Mouse (Mus musculus) hindbrain, embryonic 11.5 days (tissue): ENCODE measurements at regions not wholly inside any gene's neighbourhood (a gene's known extent, or its start where the extent isn't known, plus 50 kb on each side); places are given as distances from the start of the nearest gene placed in this dataset.
"Not testable (repeated sequence)": the region's sequence is repeated elsewhere in the genome, so short reads cannot be mapped to it uniquely, and the experiment has no call there.

ENCODE experiments used
- ATAC-seq: fragments of 200-750 bp; cut with Nextera tagmentation; 2 replicates; pipeline ENCODE4 v1.8.0; 2017; ENCODE audit warnings: mild to moderate bottlenecking, moderate TSS enrichment, moderate library complexity; ENCODE audit not compliant: low FRiP score
- DNase-seq: peaks from one replicate; pipeline ENCODE4 v3.0.0-alpha.2; 2015; ENCODE audit warnings: low spot score
- H3K27ac ChIP-seq: fragments of 300-500 bp; sonication (generic); 2 replicates; pipeline ENCODE4 v1.5.1; 2014; ENCODE audit warnings: mild to moderate bottlenecking, low read depth, low read length
- H3K27me3 ChIP-seq: fragments of 300-500 bp; sonication (generic); 2 replicates; pipeline ENCODE4 v1.6.1; 2014; ENCODE audit warnings: mild to moderate bottlenecking, low read length, moderate library complexity, mixed read lengths; ENCODE audit not compliant: control insufficient read depth, insufficient read depth
- H3K36me3 ChIP-seq: fragments of 300-500 bp; sonication (generic); 2 replicates; pipeline ENCODE4 v1.6.1; 2014; ENCODE audit warnings: mild to moderate bottlenecking, low read length, moderate library complexity, mixed read lengths; ENCODE audit not compliant: control insufficient read depth, insufficient read depth
- H3K4me1 ChIP-seq: fragments of 300-500 bp; sonication (generic); replicated peaks from 2 replicates; pipeline ENCODE4 v1.6.1; 2014; ENCODE audit warnings: low read length, mixed read lengths; ENCODE audit not compliant: control insufficient read depth, insufficient read depth
- H3K4me2 ChIP-seq: fragments of 300-500 bp; sonication (generic); replicated peaks from 2 replicates; pipeline ENCODE4 v1.6.1; 2014; ENCODE audit warnings: mild to moderate bottlenecking, low read depth, low read length
- H3K4me3 ChIP-seq: fragments of 300-500 bp; sonication (generic); 2 replicates; pipeline ENCODE4 v1.5.1; 2014; ENCODE audit warnings: low read depth, low read length
- H3K9ac ChIP-seq: fragments of 300-500 bp; sonication (generic); 2 replicates; pipeline ENCODE4 v1.6.1; 2014; ENCODE audit warnings: low read depth, low read length
- H3K9me3 ChIP-seq: fragments of 300-500 bp; sonication (generic); 2 replicates; pipeline ENCODE4 v1.6.1; 2016; ENCODE audit warnings: low read length; ENCODE audit not compliant: control insufficient read depth
- WGBS: fragments of 180-500 bp; shearing (Covaris S2); extraction: QIAGEN DNeasy Blood & Tissue Kit; methylation state at CpG from one replicate; pipeline ENCODE4 v1.1.7; 2014; 5-methylcytosine and 5-hydroxymethylcytosine counted together

GRCm38 (mm10) chr3:40405095-40405948, 125.8 kb upstream of the Intu start:
- H3K9me3 ChIP-seq: no peaks in the 10 kb centered on the region
- no peak overlapping the region for H3K4me3 ChIP-seq
- no peak overlapping the region for H3K27ac ChIP-seq
- no peak overlapping the region for H3K4me2 ChIP-seq
- no peak overlapping the region for H3K9ac ChIP-seq
- no peaks in the 10 kb centered on the region for H3K4me1 ChIP-seq
- H3K27me3 ChIP-seq: no peaks in the 10 kb centered on the region
- no peak for DNase-seq
- H3K36me3 ChIP-seq: no peaks in the 10 kb centered on the region
- ATAC-seq: no peak
- 78% methylated on average over 18 of the region's 18 CpGs for WGBS

GRCm38 (mm10) chr3:40405949-40406236, 125.2 kb upstream of the Intu start:
- Histone ChIP-seq H3K27me3 (no peaks in the 10 kb centered on the region), H3K27ac (no peak overlapping the region), H3K9me3 (no peaks in the 10 kb centered on the region), H3K4me2 (no peak overlapping the region), H3K4me1 (no peaks in the 10 kb centered on the region), H3K9ac (no peak overlapping the region), H3K36me3 (no peaks in the 10 kb centered on the region), H3K4me3 (no peak overlapping the region)
- WGBS: 94% methylated on average over 2 of the region's 2 CpGs
- ATAC-seq (no peak), DNase-seq (no peak)

- Histone ChIP-seq H3K36me3 (no peaks in the 10 kb centered on the region), H3K4me1 (no peaks in the 10 kb centered on the region), H3K4me2 (no peak overlapping the region), H3K9me3 (no peaks in the 10 kb centered on the region), H3K9ac (no peak overlapping the region), H3K27ac (no peak overlapping the region), H3K27me3 (no peaks in the 10 kb centered on the region), H3K4me3 (no peak overlapping the region)
- no peak for ATAC-seq
- peak; percentile 20 for DNase-seq
- WGBS: 27% methylated on average over 5 of the region's 5 CpGs
Observed at GRCm38 (mm10) chr3:40408921-40409488, 122.1 kb upstream of the Intu start.

- WGBS: 82% methylated on average over 4 of the region's 4 CpGs
- H3K36me3 ChIP-seq: no peaks in the 10 kb centered on the region
- no peak overlapping the region for H3K4me3 ChIP-seq
- no peak for DNase-seq
- no peak overlapping the region for H3K9ac ChIP-seq
- H3K9me3 ChIP-seq: no peaks in the 10 kb centered on the region
- ATAC-seq: no peak
- no peaks in the 10 kb centered on the region for H3K27me3 ChIP-seq
- H3K4me2 ChIP-seq: no peak overlapping the region
- no peak overlapping the region for H3K27ac ChIP-seq
- no peaks in the 10 kb centered on the region for H3K4me1 ChIP-seq
Observed at GRCm38 (mm10) chr3:40410749-40411310, 120.3 kb upstream of the Intu start.

- H3K27ac ChIP-seq, ATAC-seq: not testable (repeated sequence)
Observed at GRCm38 (mm10) chr3:40425183-40425844, 105.8 kb upstream of the Intu start.

GRCm38 (mm10) chr3:40426070-40426469, 105.0 kb upstream of the Intu start:
- H3K36me3 ChIP-seq: no peaks in the 10 kb centered on the region
- 89% methylated on average over 4 of the region's 4 CpGs for WGBS
- no peak overlapping the region for H3K9ac ChIP-seq
- no peak overlapping the region for H3K4me3 ChIP-seq
- no peak for DNase-seq
- H3K9me3 ChIP-seq: no peaks in the 10 kb centered on the region
- H3K27me3 ChIP-seq: no peaks in the 10 kb centered on the region
- ATAC-seq: no peak
- H3K4me1 ChIP-seq: no peaks in the 10 kb centered on the region
- H3K4me2 ChIP-seq: no peak overlapping the region
- no peak overlapping the region for H3K27ac ChIP-seq

More at GRCm38 (mm10) chr3:40425183-40425844, 105.8 kb upstream of the Intu start:
- not testable (repeated sequence) for H3K4me1 ChIP-seq, H3K9ac ChIP-seq, DNase-seq, H3K27me3 ChIP-seq, H3K36me3 ChIP-seq, H3K9me3 ChIP-seq, H3K4me2 ChIP-seq, H3K4me3 ChIP-seq
- 72% methylated on average over 16 of the region's 18 CpGs for whole genome bisulfite sequencing

GRCm38 (mm10) chr3:40428021-40428420, 103.1 kb upstream of the Intu start:
- H3K4me2 ChIP-seq: no peak overlapping the region
- H3K4me1 ChIP-seq: no peaks in the 10 kb centered on the region
- 88% methylated on average over 5 of the region's 5 CpGs for WGBS
- DNase-seq (no peak), ATAC-seq (no peak)
- H3K9me3 ChIP-seq: no peaks in the 10 kb centered on the region
- H3K4me3 ChIP-seq: no peak overlapping the region
- H3K9ac ChIP-seq: no peak overlapping the region
- no peaks in the 10 kb centered on the region for H3K36me3 ChIP-seq
- no peaks in the 10 kb centered on the region for H3K27me3 ChIP-seq
- H3K27ac ChIP-seq: no peak overlapping the region

GRCm38 (mm10) chr3:40438251-40438650, 92.8 kb upstream of the Intu start:
- Histone ChIP-seq H3K4me3 (no peak overlapping the region), H3K9me3 (no peaks in the 10 kb centered on the region), H3K27me3 (no peaks in the 10 kb centered on the region), H3K4me1 (no peaks in the 10 kb centered on the region), H3K4me2 (no peak overlapping the region), H3K27ac (no peak overlapping the region), H3K9ac (no peak overlapping the region), H3K36me3 (no peaks in the 10 kb centered on the region)
- 92% methylated on average over 4 of the region's 4 CpGs for WGBS
- ATAC-seq (no peak), DNase-seq (no peak)
